33 mouse cellular contexts compared by ENCODE assay signal in the genomic region with DNA sequence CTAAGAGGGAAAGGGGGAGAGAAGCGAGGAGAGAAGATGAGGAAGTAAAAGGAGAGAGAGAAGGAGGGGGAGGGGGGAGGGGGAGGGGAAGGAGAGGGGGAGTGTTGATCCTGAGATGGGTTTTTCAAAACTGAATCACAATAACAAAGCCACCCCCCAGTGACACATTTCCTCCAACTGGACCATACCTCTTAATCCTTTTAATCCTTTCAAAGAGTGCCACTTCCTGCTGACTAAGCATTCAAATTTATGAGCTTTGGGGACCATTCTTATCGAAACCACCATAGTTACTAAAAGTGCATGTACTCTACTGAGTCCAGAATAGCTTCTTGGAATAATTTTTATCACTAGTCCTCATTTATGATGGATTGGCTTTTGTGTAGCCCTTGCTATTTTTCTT.
"Had no signal": no experiment of that assay in that cellular context is flagged by ENCODE, and none has a peak within 500 bp of the region (broad histone marks: within the 10 kb centered on the region; RNA-seq: fewer than 3 reads in every experiment).

No protein-coding gene starts in this region.

- ATAC-seq: hindbrain, embryonic 16.5 days; hindbrain, postnatal 0 days; inflammation-experienced regulatory T-cells, adult 6 months; intestine, embryonic 15.5 days; intestine, embryonic 16.5 days; intestine, postnatal 0 days had no signal

- H3K9ac ChIP-seq: heart, embryonic 12.5 days; heart, embryonic 13.5 days; heart, embryonic 15.5 days; hindbrain, embryonic 12.5 days; hindbrain, embryonic 13.5 days; hindbrain, embryonic 14.5 days; hindbrain, embryonic 15.5 days; intestine, embryonic 15.5 days; kidney, embryonic 15.5 days had no signal

- H3K4me1 ChIP-seq: heart, embryonic 15.5 days; hindbrain, embryonic 12.5 days; hindbrain, embryonic 15.5 days; intestine, embryonic 15.5 days; kidney, embryonic 15.5 days had no signal

- H3K27ac ChIP-seq: heart, embryonic 13.5 days; heart, embryonic 15.5 days; hindbrain, embryonic 10.5 days; hindbrain, embryonic 12.5 days; hindbrain, embryonic 13.5 days; hindbrain, embryonic 14.5 days; hindbrain, embryonic 15.5 days; hindbrain, postnatal 0 days; intestine, embryonic 15.5 days; kidney, embryonic 15.5 days; kidney, postnatal 0 days; left cerebral cortex, adult 2 months had no signal

- H3K36me3 ChIP-seq: heart, embryonic 12.5 days; heart, embryonic 13.5 days; heart, embryonic 15.5 days; hindbrain, embryonic 10.5 days; hindbrain, embryonic 12.5 days; hindbrain, embryonic 13.5 days; hindbrain, embryonic 15.5 days; intestine, embryonic 15.5 days; kidney, embryonic 15.5 days had no signal

- H3K27me3 ChIP-seq: heart, embryonic 12.5 days; heart, embryonic 13.5 days; heart, embryonic 15.5 days; hindbrain, embryonic 12.5 days; hindbrain, embryonic 13.5 days; hindbrain, embryonic 15.5 days; intestine, embryonic 15.5 days; kidney, embryonic 15.5 days had no signal

- H3K9me3 ChIP-seq: heart, embryonic 12.5 days; heart, embryonic 13.5 days; heart, embryonic 15.5 days; hindbrain, embryonic 10.5 days; hindbrain, embryonic 12.5 days; hindbrain, embryonic 13.5 days; hindbrain, embryonic 15.5 days; intestine, embryonic 15.5 days; kidney, embryonic 15.5 days had no signal

- H3K4me3 ChIP-seq: heart, embryonic 12.5 days; heart, embryonic 13.5 days; heart, embryonic 15.5 days; hindbrain, embryonic 10.5 days; hindbrain, embryonic 12.5 days; hindbrain, embryonic 13.5 days; hindbrain, embryonic 15.5 days; intestine, embryonic 15.5 days; kidney, embryonic 15.5 days; left cerebral cortex, adult 2 months had no signal

- H3K4me2 ChIP-seq: heart, embryonic 11.5 days; heart, embryonic 12.5 days; heart, embryonic 13.5 days; heart, embryonic 15.5 days; hindbrain, embryonic 12.5 days; hindbrain, embryonic 13.5 days; hindbrain, embryonic 14.5 days; hindbrain, embryonic 15.5 days; intestine, embryonic 15.5 days; kidney, embryonic 15.5 days had no signal

- DNase-seq: heart, postnatal 10 days; heart, postnatal 14 days; heart, postnatal 36 days; heart, postnatal 4 days; kidney, adult 11 months; kidney, adult 18-20 months; kidney, adult 2 months; kidney, adult 8-10 months; kidney, postnatal 10 days; kidney, postnatal 14 days; kidney, postnatal 25 days; kidney, postnatal 36 days; kidney, postnatal 4 days; layer of hippocampus, adult 9-11 months; layer of hippocampus, postnatal 36 days had no signal
